Mouse (Mus musculus): Measurements from ENCODE around the gene Ano10. TPM values are rescaled to one million over a fixed set of nuclear protein-coding genes. Genes with fewer than 3 reads are reported as not detected.

Gene Ano10
- 43.3 and 48.6 TPM in 2 replicates for polyA plus RNA-seq (2014; fragmentation: Nextera tagmentation; extraction: Ambion mirVana)

DNA sequence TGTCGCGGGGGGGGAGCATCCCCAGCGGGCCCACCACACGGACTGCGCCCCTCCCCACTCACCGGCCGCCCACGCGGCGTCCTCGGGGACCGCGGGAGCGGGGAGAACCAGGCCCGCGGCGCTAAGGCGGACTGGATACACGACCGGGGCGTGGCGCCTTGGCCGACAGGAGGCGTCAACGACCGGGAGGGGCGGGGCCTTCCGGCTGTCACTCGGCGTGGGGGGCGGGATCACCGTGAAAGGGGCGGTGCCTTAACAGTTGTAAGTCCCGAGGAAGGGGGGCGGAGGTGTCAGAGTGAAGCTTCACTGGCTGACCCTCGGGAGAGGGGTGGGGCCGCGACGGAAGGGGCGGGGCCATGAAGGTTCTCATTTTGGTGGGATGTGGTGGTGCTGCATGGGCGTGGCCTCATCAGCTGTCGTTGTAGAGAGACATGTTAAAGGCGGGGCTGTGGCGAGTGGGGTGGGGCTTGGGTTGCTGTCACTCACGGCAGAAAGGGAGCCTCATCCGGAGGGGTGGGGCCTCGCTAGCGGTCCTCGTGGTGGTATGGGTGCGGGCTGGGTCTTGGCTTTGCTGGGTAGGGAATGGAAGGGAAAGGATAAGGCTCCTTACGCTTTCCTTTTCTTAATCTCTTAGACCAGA is at the start of gene Ano10:
Ano10 (minus strand) TSS at position 182 of the 640 bp plus-strand sequence.
- DNase-seq (ENCODE audit: low spot score), result peak; percentile 99
- WGBS, result under 1% methylated on average over 42 of the region's 51 CpGs
- no peaks in the 10 kb centered on the region for H3K9me3 ChIP-seq (ENCODE audit: control insufficient read depth, low read length)
- no peaks in the 10 kb centered on the region for H3K27me3 ChIP-seq (replicated peaks; ENCODE audit: control insufficient read depth, insufficient read depth, low read length)
- peak within 1 kb of the TSS; percentile 80 for H3K4me3 ChIP-seq (ENCODE audit: low read depth, low read length)
- ATAC-seq (ENCODE audit: low read depth), result peak; percentile 95
- peak within 1 kb of the TSS; percentile 73 for H3K27ac ChIP-seq (replicated peaks; ENCODE audit: low read depth, low read length)
- peak within 1 kb of the TSS; percentile 71 for H3K4me2 ChIP-seq (ENCODE audit: low read depth, low read length)
- H3K4me1 ChIP-seq (ENCODE audit: control insufficient read depth, insufficient read depth, low read length), result peaks cover 10% of the 10 kb centered on the region
- H3K36me3 ChIP-seq (ENCODE audit: control insufficient read depth, insufficient read depth, low read length), result no peaks in the 10 kb centered on the region
- H3K9ac ChIP-seq (ENCODE audit: low read depth, low read length), result peak within 1 kb of the TSS; percentile 81

DNA sequence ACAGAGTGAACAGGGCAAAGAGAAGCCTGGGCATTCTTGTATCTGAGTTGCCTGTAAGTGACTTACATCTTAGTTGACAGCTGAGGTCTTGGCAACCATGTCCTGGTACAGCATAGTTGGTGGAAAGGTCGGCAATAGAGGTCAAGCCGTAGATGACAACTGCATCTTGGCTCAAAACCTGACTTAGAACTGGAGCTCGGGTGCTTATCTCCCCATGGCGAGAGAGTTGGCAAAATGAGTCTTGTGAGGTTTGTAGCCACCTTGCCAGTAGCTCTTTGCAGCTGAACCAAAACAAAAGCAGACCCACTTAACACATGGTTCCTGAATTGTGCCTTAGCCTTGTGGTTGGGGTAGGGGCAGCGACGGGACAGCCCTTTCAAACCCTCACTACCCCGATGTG is 49.2 kb upstream of the Ano10 start:
- Histone ChIP-seq H3K27ac (replicated peaks; ENCODE audit: low read depth, low read length) (no peak overlapping the region), H3K36me3 (ENCODE audit: control insufficient read depth, insufficient read depth, low read length) (no peaks in the 10 kb centered on the region), H3K27me3 (replicated peaks; ENCODE audit: control insufficient read depth, insufficient read depth, low read length) (no peaks in the 10 kb centered on the region), H3K9me3 (ENCODE audit: control insufficient read depth, low read length) (no peaks in the 10 kb centered on the region), H3K9ac (ENCODE audit: low read depth, low read length) (no peak overlapping the region), H3K4me3 (ENCODE audit: low read depth, low read length) (no peak overlapping the region), H3K4me2 (ENCODE audit: low read depth, low read length) (no peak overlapping the region), H3K4me1 (ENCODE audit: control insufficient read depth, insufficient read depth, low read length) (no peaks in the 10 kb centered on the region)
- no peak for DNase-seq (ENCODE audit: low spot score)
- ATAC-seq (ENCODE audit: low read depth), result no peak
- 89% methylated on average over 7 of the region's 7 CpGs for WGBS

DNA sequence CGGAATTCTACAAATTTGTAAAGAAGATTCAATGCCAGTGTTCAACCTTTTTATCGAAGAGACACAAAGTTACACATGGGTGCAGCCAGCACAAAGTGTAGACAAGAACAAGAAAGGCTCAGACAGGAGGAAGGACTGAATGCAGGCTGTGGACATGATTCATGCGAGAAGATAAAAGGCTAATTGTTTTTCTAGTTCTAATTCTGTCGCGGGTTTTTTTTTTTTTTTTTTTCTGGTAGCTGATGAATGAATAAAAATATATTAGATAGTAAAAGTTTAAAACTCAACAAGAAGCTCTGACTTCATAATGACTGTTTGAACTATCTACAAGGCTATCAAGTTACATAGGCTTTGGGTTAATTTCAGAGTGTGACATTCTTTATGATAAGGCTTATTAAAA is 45.7 kb upstream of the Ano10 start:
- Histone ChIP-seq H3K4me3 (ENCODE audit: low read depth, low read length) (no peak overlapping the region), H3K9ac (ENCODE audit: low read depth, low read length) (no peak overlapping the region), H3K4me1 (ENCODE audit: control insufficient read depth, insufficient read depth, low read length) (0 out of 2 replicates have a peak, but pooled peaks cover 5% of the 10 kb centered on the region), H3K36me3 (ENCODE audit: control insufficient read depth, insufficient read depth, low read length) (no peaks in the 10 kb centered on the region), H3K9me3 (ENCODE audit: control insufficient read depth, low read length) (no peaks in the 10 kb centered on the region), H3K4me2 (ENCODE audit: low read depth, low read length) (no peak overlapping the region), H3K27me3 (replicated peaks; ENCODE audit: control insufficient read depth, insufficient read depth, low read length) (no peaks in the 10 kb centered on the region), H3K27ac (replicated peaks; ENCODE audit: low read depth, low read length) (no peak overlapping the region)
- DNase-seq (ENCODE audit: low spot score) (no peak), ATAC-seq (ENCODE audit: low read depth) (no peak)
- WGBS, result 65% methylated on average over 5 of the region's 5 CpGs

DNA sequence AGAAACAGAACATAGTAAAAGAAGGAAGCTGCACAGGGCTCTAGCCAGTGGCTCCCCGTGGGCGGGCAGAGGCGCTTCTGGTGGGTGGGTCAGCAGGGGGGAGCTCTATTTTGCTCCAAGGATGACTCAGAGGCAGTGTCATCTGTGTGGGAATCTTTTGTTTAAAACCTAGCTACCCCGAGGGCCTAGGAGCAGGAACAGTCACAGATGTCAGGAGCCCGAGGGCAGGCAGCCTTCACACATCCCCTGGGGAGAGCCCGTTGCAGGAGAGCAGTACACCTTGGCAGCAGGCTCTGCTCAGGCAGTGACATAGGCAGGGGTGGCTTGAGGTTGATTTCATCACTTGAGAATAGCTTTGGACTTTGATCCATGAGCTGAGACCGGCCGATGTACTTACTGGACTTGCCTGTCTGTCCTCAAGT is 43.3 kb upstream of the Ano10 start:
- Histone ChIP-seq H3K27me3 (replicated peaks; ENCODE audit: control insufficient read depth, insufficient read depth, low read length) (no peaks in the 10 kb centered on the region), H3K9me3 (ENCODE audit: control insufficient read depth, low read length) (no peaks in the 10 kb centered on the region), H3K4me1 (ENCODE audit: control insufficient read depth, insufficient read depth, low read length) (0 out of 2 replicates have a peak, but pooled peaks cover 5% of the 10 kb centered on the region), H3K36me3 (ENCODE audit: control insufficient read depth, insufficient read depth, low read length) (no peaks in the 10 kb centered on the region), H3K27ac (replicated peaks; ENCODE audit: low read depth, low read length) (no peak overlapping the region), H3K9ac (ENCODE audit: low read depth, low read length) (no peak overlapping the region), H3K4me2 (ENCODE audit: low read depth, low read length) (no peak overlapping the region), H3K4me3 (ENCODE audit: low read depth, low read length) (no peak overlapping the region)
- ATAC-seq (ENCODE audit: low read depth) (no peak), DNase-seq (ENCODE audit: low spot score) (no peak)
- 39% methylated on average over 8 of the region's 8 CpGs for WGBS

DNA sequence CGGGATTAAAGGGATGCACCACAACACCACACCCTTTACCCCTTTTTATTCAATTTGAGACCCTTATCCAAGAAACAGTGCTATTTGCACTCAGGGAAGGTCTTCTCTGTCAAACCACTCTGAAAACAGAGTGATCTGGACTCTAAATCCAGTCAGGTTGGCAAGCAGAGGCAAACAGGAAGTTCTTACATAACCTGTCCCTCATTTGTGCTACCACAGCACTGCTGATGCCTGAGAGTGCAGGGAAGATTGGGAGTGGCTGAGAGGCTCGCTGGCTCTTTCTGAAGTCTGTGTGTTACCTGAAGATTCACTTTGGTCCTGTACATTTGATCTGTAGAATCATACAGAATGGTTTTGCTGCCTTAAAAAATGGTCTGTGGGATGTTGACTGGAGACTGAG is 42.5 kb upstream of the Ano10 start:
- Histone ChIP-seq H3K36me3 (ENCODE audit: control insufficient read depth, insufficient read depth, low read length) (no peaks in the 10 kb centered on the region), H3K27me3 (replicated peaks; ENCODE audit: control insufficient read depth, insufficient read depth, low read length) (no peaks in the 10 kb centered on the region), H3K4me1 (ENCODE audit: control insufficient read depth, insufficient read depth, low read length) (0 out of 2 replicates have a peak, but pooled peaks cover 5% of the 10 kb centered on the region), H3K27ac (replicated peaks; ENCODE audit: low read depth, low read length) (no peak overlapping the region), H3K4me3 (ENCODE audit: low read depth, low read length) (no peak overlapping the region), H3K9me3 (ENCODE audit: control insufficient read depth, low read length) (no peaks in the 10 kb centered on the region), H3K4me2 (ENCODE audit: low read depth, low read length) (no peak overlapping the region), H3K9ac (ENCODE audit: low read depth, low read length) (no peak overlapping the region)
- 72% methylated on average over 2 of the region's 2 CpGs for WGBS
- no peak for DNase-seq (ENCODE audit: low spot score)
- no peak for ATAC-seq (ENCODE audit: low read depth)

DNA sequence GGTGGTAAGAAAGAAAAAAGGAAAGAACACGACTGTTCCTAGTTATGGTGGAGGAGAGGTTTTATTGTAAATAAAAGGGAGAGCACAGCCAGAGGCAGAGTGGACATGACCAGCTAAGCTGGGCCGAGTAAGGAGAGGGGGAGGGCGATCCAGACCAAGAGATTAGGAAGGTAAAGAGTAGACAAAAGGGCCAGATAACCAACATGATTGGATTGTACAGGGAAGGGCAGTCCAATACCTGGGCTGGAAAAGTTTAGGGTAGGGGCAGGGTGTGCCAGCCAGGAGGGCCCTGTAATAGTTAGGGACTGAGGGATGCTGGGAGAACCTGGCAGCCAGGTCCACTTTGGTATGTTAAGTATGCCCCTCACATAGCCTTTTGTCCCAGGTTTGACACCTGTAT is 34.0 kb upstream of the Ano10 start:
- 65% methylated on average over 3 of the region's 3 CpGs for WGBS
- Histone ChIP-seq H3K27me3 (replicated peaks; ENCODE audit: control insufficient read depth, insufficient read depth, low read length) (no peaks in the 10 kb centered on the region), H3K9me3 (ENCODE audit: control insufficient read depth, low read length) (no peaks in the 10 kb centered on the region), H3K9ac (ENCODE audit: low read depth, low read length) (no peak overlapping the region), H3K4me1 (ENCODE audit: control insufficient read depth, insufficient read depth, low read length) (no peaks in the 10 kb centered on the region), H3K4me2 (ENCODE audit: low read depth, low read length) (no peak overlapping the region), H3K4me3 (ENCODE audit: low read depth, low read length) (no peak overlapping the region), H3K27ac (replicated peaks; ENCODE audit: low read depth, low read length) (no peak overlapping the region), H3K36me3 (ENCODE audit: control insufficient read depth, insufficient read depth, low read length) (no peaks in the 10 kb centered on the region)
- DNase-seq (ENCODE audit: low spot score) (no peak), ATAC-seq (ENCODE audit: low read depth) (no peak)

DNA sequence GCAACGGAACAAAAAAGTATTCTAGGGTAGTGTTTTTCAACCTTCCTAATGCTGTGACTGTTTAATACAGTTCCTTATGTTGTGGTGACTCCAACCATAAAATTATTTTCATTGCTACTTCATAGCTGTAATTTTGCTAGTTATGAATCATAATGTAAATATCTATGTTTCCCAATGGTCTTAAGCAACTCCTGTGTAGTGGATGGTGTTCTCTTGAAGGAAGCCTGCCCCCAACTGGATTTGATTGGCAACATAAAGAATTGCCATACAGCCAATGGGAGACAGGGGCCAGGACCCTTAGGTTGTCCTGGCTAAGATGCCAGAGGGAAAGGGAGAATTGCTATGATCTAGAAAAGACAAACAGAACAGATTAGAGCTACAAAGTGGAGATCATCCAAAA is 31.8 kb upstream of the Ano10 start:
- Histone ChIP-seq H3K4me3 (ENCODE audit: low read depth, low read length) (no peak overlapping the region), H3K9ac (ENCODE audit: low read depth, low read length) (no peak overlapping the region), H3K9me3 (ENCODE audit: control insufficient read depth, low read length) (no peaks in the 10 kb centered on the region), H3K36me3 (ENCODE audit: control insufficient read depth, insufficient read depth, low read length) (no peaks in the 10 kb centered on the region), H3K27me3 (replicated peaks; ENCODE audit: control insufficient read depth, insufficient read depth, low read length) (no peaks in the 10 kb centered on the region), H3K4me2 (ENCODE audit: low read depth, low read length) (no peak overlapping the region), H3K4me1 (ENCODE audit: control insufficient read depth, insufficient read depth, low read length) (no peaks in the 10 kb centered on the region), H3K27ac (replicated peaks; ENCODE audit: low read depth, low read length) (no peak overlapping the region)
- no peak for DNase-seq (ENCODE audit: low spot score)
- ATAC-seq (ENCODE audit: low read depth), result no peak
- 93% methylated on average over 1 of the region's 1 CpGs for WGBS

DNA sequence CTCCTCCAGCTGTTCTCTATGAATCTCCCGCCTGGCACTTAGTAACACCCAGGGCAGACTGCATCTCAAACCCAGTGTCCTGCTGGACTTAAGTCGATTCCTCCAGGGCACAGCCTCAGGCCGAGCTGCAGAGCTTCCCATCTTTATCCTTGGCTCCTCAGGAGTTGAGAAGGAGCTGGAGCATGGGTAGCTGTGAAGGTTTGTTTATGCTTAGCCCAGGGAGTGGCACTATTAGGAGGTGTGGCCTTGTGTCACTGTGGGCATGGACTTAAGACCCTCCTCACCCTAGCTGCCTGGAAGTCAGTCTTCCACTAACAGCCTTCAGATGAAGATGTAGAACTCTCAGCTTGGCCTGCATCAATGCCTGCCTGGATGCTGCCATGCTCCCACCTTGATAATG is 28.1 kb upstream of the Ano10 start:
- no peak for DNase-seq (ENCODE audit: low spot score)

DNA sequence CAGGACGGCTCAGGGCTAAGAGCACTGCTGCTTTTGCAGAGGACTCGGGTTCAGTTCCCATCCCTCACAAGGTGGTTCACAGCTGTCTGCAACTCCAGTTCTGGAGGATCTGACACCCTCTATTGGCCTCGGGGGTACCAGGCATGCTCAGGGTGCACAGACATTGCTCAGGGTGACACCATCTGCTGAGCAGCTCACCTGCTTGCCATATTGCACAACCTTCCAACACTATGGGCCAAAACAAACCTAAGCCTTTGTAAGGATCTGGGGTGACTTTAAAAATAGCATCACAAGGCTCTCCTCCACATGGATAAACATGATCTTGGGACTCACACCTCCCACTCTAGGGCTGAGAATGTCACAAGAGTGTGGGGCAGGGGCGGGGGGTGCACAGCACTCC is 26.4 kb upstream of the Ano10 start:
- Histone ChIP-seq H3K4me1 (ENCODE audit: control insufficient read depth, insufficient read depth, low read length) (no peaks in the 10 kb centered on the region), H3K4me2 (ENCODE audit: low read depth, low read length) (no peak overlapping the region), H3K9ac (ENCODE audit: low read depth, low read length) (no peak overlapping the region), H3K4me3 (ENCODE audit: low read depth, low read length) (no peak overlapping the region), H3K36me3 (ENCODE audit: control insufficient read depth, insufficient read depth, low read length) (no peaks in the 10 kb centered on the region), H3K9me3 (ENCODE audit: control insufficient read depth, low read length) (no peaks in the 10 kb centered on the region), H3K27ac (replicated peaks; ENCODE audit: low read depth, low read length) (no peak overlapping the region), H3K27me3 (replicated peaks; ENCODE audit: control insufficient read depth, insufficient read depth, low read length) (no peaks in the 10 kb centered on the region)
- WGBS, result 89% methylated on average over 4 of the region's 4 CpGs
- DNase-seq (ENCODE audit: low spot score) (no peak), ATAC-seq (ENCODE audit: low read depth) (no peak)

More for the DNA sequence above, 28.1 kb upstream of the Ano10 start:
- WGBS, result 54% methylated on average over 3 of the region's 3 CpGs
- H3K27me3 ChIP-seq (replicated peaks; ENCODE audit: control insufficient read depth, insufficient read depth, low read length), result no peaks in the 10 kb centered on the region
- no peaks in the 10 kb centered on the region for H3K9me3 ChIP-seq (ENCODE audit: control insufficient read depth, low read length)
- no peak overlapping the region for H3K27ac ChIP-seq (replicated peaks; ENCODE audit: low read depth, low read length)
- no peak overlapping the region for H3K4me3 ChIP-seq (ENCODE audit: low read depth, low read length)
- H3K4me2 ChIP-seq (ENCODE audit: low read depth, low read length), result no peak overlapping the region
- no peak overlapping the region for H3K9ac ChIP-seq (ENCODE audit: low read depth, low read length)
- no peaks in the 10 kb centered on the region for H3K4me1 ChIP-seq (ENCODE audit: control insufficient read depth, insufficient read depth, low read length)
- H3K36me3 ChIP-seq (ENCODE audit: control insufficient read depth, insufficient read depth, low read length), result no peaks in the 10 kb centered on the region
- ATAC-seq (ENCODE audit: low read depth), result no peak

Data from embryonic facial prominence, embryonic 14.5 days (tissue).